Mouse (Mus musculus): ENCODE measurements at regions not wholly inside any gene's neighbourhood (a gene's known extent, or its start where the extent isn't known, plus 50 kb on each side); places are given as distances from the start of the nearest gene placed in this dataset.
A peak's percentile ranks its signal among the peaks of the same experiment; 100 is the strongest.

DNA sequence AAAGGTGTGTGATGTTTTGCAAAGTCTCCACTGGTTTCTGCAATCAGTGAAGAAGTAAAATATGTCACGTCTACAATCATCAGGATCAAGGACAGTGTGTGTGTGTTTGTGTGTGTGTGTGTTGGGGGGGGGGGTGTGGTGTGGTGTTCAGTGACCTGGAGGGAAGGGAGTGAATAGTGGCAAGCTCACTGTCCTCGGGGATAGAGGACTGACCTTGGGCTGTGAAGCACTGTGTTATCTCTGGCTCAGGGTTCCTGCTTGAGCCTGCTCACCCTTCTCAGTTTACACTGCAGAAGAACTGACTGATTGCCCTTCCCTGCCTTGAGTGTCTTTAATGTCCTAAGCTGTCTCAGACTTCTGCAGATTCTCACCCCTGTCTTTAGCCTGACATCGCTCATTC is 153.7 kb upstream of the Tmc1 start:
- Histone ChIP-seq H3K4me1 (ENCODE audit: control insufficient read depth, insufficient read depth, low read length) (peaks cover 3% of the 10 kb centered on the region), H3K27me3 (ENCODE audit: control insufficient read depth, insufficient read depth, low read length) (no peaks in the 10 kb centered on the region), H3K27ac (ENCODE audit: insufficient read depth, low read length) (no peak overlapping the region), H3K4me3 (replicated peaks; ENCODE audit: insufficient read depth, low read depth, low read length) (no peak overlapping the region)
- no peak for DNase-seq
- WGBS: 87% methylated on average over 3 of the region's 3 CpGs
- TF ChIP-seq CTCF (IDR thresholded peaks at IDR 0.05; ENCODE audit: borderline replicate concordance, insufficient read depth, low read depth, low read length): no peak
- no peak for TF ChIP-seq POLR2A (IDR thresholded peaks at IDR 0.05; ENCODE audit: borderline replicate concordance, insufficient read depth, low read length)

- H3K27ac ChIP-seq (ENCODE audit: insufficient read depth, low read length): no peak overlapping the region
- no peaks in the 10 kb centered on the region for H3K27me3 ChIP-seq (ENCODE audit: control insufficient read depth, insufficient read depth, low read length)
- WGBS: 93% methylated on average over 4 of the region's 4 CpGs
- peaks cover 3% of the 10 kb centered on the region for H3K4me1 ChIP-seq (ENCODE audit: control insufficient read depth, insufficient read depth, low read length)
- DNase-seq: no peak
- no peak for TF ChIP-seq CTCF (IDR thresholded peaks at IDR 0.05; ENCODE audit: borderline replicate concordance, insufficient read depth, low read depth, low read length)
- TF ChIP-seq POLR2A (IDR thresholded peaks at IDR 0.05; ENCODE audit: borderline replicate concordance, insufficient read depth, low read length): no peak
- H3K4me3 ChIP-seq (replicated peaks; ENCODE audit: insufficient read depth, low read depth, low read length): no peak overlapping the region
These were observed 153.3 kb upstream of the Tmc1 start for GRCm38 (mm10) chr19:21107275-21107674.

DNA sequence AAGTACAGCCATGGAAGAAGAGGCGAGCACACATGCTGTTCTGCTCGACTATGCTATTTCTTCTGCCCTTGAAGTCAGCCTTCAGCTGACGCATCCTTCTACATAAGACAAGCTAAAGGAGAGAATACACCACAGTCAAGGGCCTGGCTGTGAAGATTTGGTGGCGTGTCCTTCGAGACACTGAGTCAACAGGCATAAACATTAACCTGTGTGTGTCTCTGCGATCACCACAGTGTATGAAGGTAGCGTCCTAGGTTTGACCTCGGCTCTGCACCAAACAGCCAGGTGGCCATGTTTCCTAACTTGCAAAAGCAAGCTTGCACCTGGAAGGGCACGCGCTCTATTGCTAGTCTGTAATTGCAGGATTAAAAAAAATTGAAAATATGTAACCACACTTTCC is 152.8 kb upstream of the Tmc1 start:
- peaks cover 3% of the 10 kb centered on the region for H3K4me1 ChIP-seq (ENCODE audit: control insufficient read depth, insufficient read depth, low read length)
- no peak for TF ChIP-seq POLR2A (IDR thresholded peaks at IDR 0.05; ENCODE audit: borderline replicate concordance, insufficient read depth, low read length)
- no peak for TF ChIP-seq CTCF (IDR thresholded peaks at IDR 0.05; ENCODE audit: borderline replicate concordance, insufficient read depth, low read depth, low read length)
- no peak for DNase-seq
- no peak overlapping the region for H3K4me3 ChIP-seq (replicated peaks; ENCODE audit: insufficient read depth, low read depth, low read length)
- 81% methylated on average over 10 of the region's 10 CpGs for WGBS
- H3K27me3 ChIP-seq (ENCODE audit: control insufficient read depth, insufficient read depth, low read length): no peaks in the 10 kb centered on the region
- H3K27ac ChIP-seq (ENCODE audit: insufficient read depth, low read length): no peak overlapping the region

DNA sequence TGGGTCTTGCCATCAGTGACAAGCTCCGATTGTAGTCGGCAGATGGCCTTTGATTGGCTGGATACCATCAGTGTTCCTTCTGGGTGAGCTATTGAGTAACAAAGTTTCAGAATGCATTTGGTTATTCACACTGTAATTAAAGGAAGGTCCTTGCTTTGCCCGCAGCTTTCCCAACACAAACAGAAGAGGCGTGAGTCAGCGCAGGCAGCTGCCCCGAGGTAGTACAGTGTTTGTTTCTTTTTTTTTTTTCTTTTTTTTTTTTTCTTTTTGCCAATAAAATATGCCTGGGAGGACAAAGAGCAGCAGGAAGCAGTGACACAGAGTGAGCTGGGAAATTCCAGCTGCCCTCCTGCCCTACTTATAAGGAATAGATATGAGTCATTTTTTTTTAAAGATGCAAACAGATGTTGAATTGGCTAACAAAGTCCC is 152.3 kb upstream of the Tmc1 start:
- Histone ChIP-seq H3K27ac (ENCODE audit: insufficient read depth, low read length) (no peak overlapping the region), H3K27me3 (ENCODE audit: control insufficient read depth, insufficient read depth, low read length) (no peaks in the 10 kb centered on the region)
- no peak for TF ChIP-seq CTCF (IDR thresholded peaks at IDR 0.05; ENCODE audit: borderline replicate concordance, insufficient read depth, low read depth, low read length)
- TF ChIP-seq POLR2A (IDR thresholded peaks at IDR 0.05; ENCODE audit: borderline replicate concordance, insufficient read depth, low read length): no peak

DNA sequence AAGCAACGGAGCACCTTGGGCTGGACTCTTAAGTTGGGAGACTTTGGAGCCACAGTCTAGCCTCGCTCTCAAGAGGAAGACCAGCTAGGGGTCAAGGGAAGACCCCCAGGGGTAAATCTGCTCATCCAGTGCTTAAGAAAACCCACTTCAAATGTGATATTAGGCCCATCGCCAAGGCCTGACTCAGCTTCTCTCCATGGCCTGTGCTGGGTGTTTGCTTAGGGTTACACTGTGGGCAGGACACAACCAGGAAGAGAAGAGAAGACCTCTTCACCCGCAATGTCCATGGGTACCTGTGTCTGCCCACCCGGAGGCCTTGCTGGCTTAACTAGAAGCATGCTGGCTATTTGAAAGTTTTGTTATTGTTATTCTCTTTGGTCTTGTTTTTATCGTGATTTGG is 151.0 kb upstream of the Tmc1 start:
- H3K27ac ChIP-seq (ENCODE audit: insufficient read depth, low read length): no peak overlapping the region
- H3K27me3 ChIP-seq (ENCODE audit: control insufficient read depth, insufficient read depth, low read length): no peaks in the 10 kb centered on the region
- WGBS: 93% methylated on average over 6 of the region's 6 CpGs
- no peak overlapping the region for H3K4me3 ChIP-seq (replicated peaks; ENCODE audit: insufficient read depth, low read depth, low read length)
- H3K4me1 ChIP-seq (ENCODE audit: control insufficient read depth, insufficient read depth, low read length): peaks cover 3% of the 10 kb centered on the region
- no peak for DNase-seq
- no peak for TF ChIP-seq CTCF (IDR thresholded peaks at IDR 0.05; ENCODE audit: borderline replicate concordance, insufficient read depth, low read depth, low read length)
- no peak for TF ChIP-seq POLR2A (IDR thresholded peaks at IDR 0.05; ENCODE audit: borderline replicate concordance, insufficient read depth, low read length)

More for the DNA sequence above, 152.3 kb upstream of the Tmc1 start:
- peaks cover 3% of the 10 kb centered on the region for H3K4me1 ChIP-seq (ENCODE audit: control insufficient read depth, insufficient read depth, low read length)
- WGBS: 36% methylated on average over 6 of the region's 6 CpGs
- no peak overlapping the region for H3K4me3 ChIP-seq (replicated peaks; ENCODE audit: insufficient read depth, low read depth, low read length)
- DNase-seq: peak in 1 of 2 experiments; percentile 31

DNA sequence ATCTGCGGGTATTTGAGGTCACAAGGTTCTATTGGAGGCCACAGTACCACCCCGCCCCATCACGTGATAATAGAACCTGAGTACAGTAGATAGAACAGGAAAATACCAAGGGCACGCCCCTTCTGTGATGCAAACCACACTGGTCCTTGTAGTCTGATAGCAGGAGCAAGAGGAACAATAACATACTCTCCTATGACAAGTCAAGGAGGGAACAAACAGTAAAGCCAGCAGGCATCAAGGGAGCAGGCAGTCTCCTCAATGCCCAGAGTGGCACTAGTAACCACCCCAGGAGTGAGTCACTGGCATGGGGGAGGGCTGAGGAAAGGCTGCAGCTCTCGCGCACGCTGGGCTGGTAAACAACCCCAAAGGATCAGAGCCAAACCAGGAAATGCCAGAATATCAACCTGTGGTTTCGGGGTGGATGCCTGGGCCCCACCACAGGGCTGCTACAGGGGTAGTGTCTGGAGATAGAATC is 150.5 kb upstream of the Tmc1 start:
- peak; percentile 14 to 32 for DNase-seq
- 62% methylated on average over 8 of the region's 8 CpGs for WGBS
- H3K27me3 ChIP-seq (ENCODE audit: control insufficient read depth, insufficient read depth, low read length): no peaks in the 10 kb centered on the region
- H3K27ac ChIP-seq (ENCODE audit: insufficient read depth, low read length): no peak overlapping the region
- peaks cover 3% of the 10 kb centered on the region for H3K4me1 ChIP-seq (ENCODE audit: control insufficient read depth, insufficient read depth, low read length)
- H3K4me3 ChIP-seq (replicated peaks; ENCODE audit: insufficient read depth, low read depth, low read length): no peak overlapping the region
- no peak for TF ChIP-seq POLR2A (IDR thresholded peaks at IDR 0.05; ENCODE audit: borderline replicate concordance, insufficient read depth, low read length)
- TF ChIP-seq CTCF (IDR thresholded peaks at IDR 0.05; ENCODE audit: borderline replicate concordance, insufficient read depth, low read depth, low read length): no peak

GRCm38 (mm10) chr19:21077771-21078548 is 124.0 kb upstream of the Tmc1 start:
- no peak for DNase-seq
- Histone ChIP-seq H3K27me3 (ENCODE audit: control insufficient read depth, insufficient read depth, low read length) (no peaks in the 10 kb centered on the region), H3K27ac (ENCODE audit: insufficient read depth, low read length) (no peak overlapping the region), H3K4me3 (replicated peaks; ENCODE audit: insufficient read depth, low read depth, low read length) (no peak overlapping the region), H3K4me1 (ENCODE audit: control insufficient read depth, insufficient read depth, low read length) (no peaks in the 10 kb centered on the region)
- TF ChIP-seq CTCF (IDR thresholded peaks at IDR 0.05; ENCODE audit: borderline replicate concordance, insufficient read depth, low read depth, low read length): no peak
- no peak for TF ChIP-seq POLR2A (IDR thresholded peaks at IDR 0.05; ENCODE audit: borderline replicate concordance, insufficient read depth, low read length)
- WGBS: 79% methylated on average over 7 of the region's 7 CpGs

GRCm38 (mm10) chr19:21068381-21068780 is 114.4 kb upstream of the Tmc1 start:
- TF ChIP-seq CTCF (IDR thresholded peaks at IDR 0.05; ENCODE audit: borderline replicate concordance, insufficient read depth, low read depth, low read length) (no peak), POLR2A (IDR thresholded peaks at IDR 0.05; ENCODE audit: borderline replicate concordance, insufficient read depth, low read length) (no peak)
- Histone ChIP-seq H3K27ac (ENCODE audit: insufficient read depth, low read length) (no peak overlapping the region), H3K4me1 (ENCODE audit: control insufficient read depth, insufficient read depth, low read length) (no peaks in the 10 kb centered on the region; the same call in 1 of the 2 replicates), H3K4me3 (replicated peaks; ENCODE audit: insufficient read depth, low read depth, low read length) (no peak overlapping the region), H3K27me3 (ENCODE audit: control insufficient read depth, insufficient read depth, low read length) (no peaks in the 10 kb centered on the region)
- no peak for DNase-seq
- 90% methylated on average over 7 of the region's 7 CpGs for WGBS

All from cerebellum, adult 2 months (tissue).